Mouse (Mus musculus): ENCODE measurements around the gene Cd68. TPM values are rescaled to one million over a fixed set of nuclear protein-coding genes. Genes with fewer than 3 reads are reported as not detected.

The Cd68 gene
- 6.4 and 7.7 TPM in 2 replicates for total RNA-seq (2014; rRNA removed)
- polyA plus RNA-seq (2015; fragmentation: Nextera tagmentation; extraction: Ambion mirVana) = 16.0 and 16.3 TPM in 2 replicates

DNA sequence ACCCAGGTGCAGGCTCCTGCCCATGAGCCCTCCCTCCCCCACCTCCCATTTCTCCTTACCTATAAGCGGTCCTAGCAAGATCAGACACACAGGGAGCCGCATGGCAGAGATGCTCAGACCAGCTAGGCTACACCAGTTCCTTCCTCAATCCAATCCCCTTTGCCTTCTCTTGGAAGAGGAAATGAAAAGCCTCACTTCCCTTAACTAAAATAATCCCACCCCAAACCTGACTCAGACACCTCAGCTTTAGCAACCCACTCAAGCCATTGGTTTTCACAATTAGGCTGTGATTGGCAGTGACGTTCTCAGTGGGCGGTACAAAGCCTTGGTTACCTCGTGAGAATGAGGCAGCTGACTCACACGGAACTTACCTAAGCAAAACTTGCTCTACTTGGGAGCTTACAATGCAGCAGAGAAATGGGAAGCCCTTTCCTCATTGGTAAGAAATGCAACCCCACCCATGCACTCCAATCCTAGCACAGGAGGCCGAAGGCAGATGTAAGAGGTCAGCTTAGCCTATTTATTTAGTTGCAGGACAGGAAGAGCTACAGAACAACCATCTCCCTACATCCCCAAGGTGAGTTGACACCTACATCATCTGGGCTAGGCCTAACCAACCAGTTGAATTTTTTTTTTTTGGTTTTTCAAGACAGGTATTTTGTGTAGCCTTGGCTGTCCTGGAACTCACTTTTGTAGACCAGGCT lies at the start of gene Cd68:
Gene Cd68 (minus strand): TSS at position 193 of the 704 bp plus-strand sequence.
- 30% methylated on average over 7 of the region's 7 CpGs for WGBS
- ATAC-seq = no peak
- Histone ChIP-seq H3K4me3 (ENCODE audit: low read depth, low read length) (no peak within 1 kb of the TSS), H3K27me3 (ENCODE audit: insufficient read depth, low read length) (no peaks in the 10 kb centered on the region), H3K4me1 (ENCODE audit: insufficient read depth) (peaks cover 16% of the 10 kb centered on the region), H3K9ac (0 out of 2 replicates have a peak within 1 kb of the TSS, but pooled peaks have one; percentile 14), H3K4me2 (ENCODE audit: low read depth) (no peak within 1 kb of the TSS), H3K9me3 (ENCODE audit: low read length) (no peaks in the 10 kb centered on the region), H3K27ac (ENCODE audit: low read depth, low read length) (peak within 1 kb of the TSS; percentile 21; the same call in 1 of the 2 replicates), H3K36me3 (ENCODE audit: insufficient read depth) (peaks cover 62% of the 10 kb centered on the region)
- no peak for TF ChIP-seq CTCF (IDR thresholded peaks at IDR 0.05; ENCODE audit: low read depth)
- DNase-seq = peak; percentile 59

- H3K4me1 ChIP-seq (ENCODE audit: insufficient read depth) = no peaks in the 10 kb centered on the region
- peak; percentile 53 for TF ChIP-seq CTCF (IDR thresholded peaks at IDR 0.05; ENCODE audit: low read depth)
- H3K27me3 ChIP-seq (ENCODE audit: insufficient read depth, low read length) = no peaks in the 10 kb centered on the region
- no peaks in the 10 kb centered on the region for H3K9me3 ChIP-seq (ENCODE audit: low read length)
- H3K4me3 ChIP-seq (ENCODE audit: low read depth, low read length) = no peak overlapping the region
- H3K9ac ChIP-seq = no peak overlapping the region
- DNase-seq (no peak), ATAC-seq (no peak)
- WGBS = 52% methylated on average over 9 of the region's 9 CpGs
- H3K27ac ChIP-seq (ENCODE audit: low read depth, low read length) = no peak overlapping the region
- no peaks in the 10 kb centered on the region for H3K36me3 ChIP-seq (ENCODE audit: insufficient read depth)
- H3K4me2 ChIP-seq (ENCODE audit: low read depth) = no peak overlapping the region
Observed at GRCm38 (mm10) chr11:69715482-69715881, 49.5 kb upstream of the Cd68 start.

DNA sequence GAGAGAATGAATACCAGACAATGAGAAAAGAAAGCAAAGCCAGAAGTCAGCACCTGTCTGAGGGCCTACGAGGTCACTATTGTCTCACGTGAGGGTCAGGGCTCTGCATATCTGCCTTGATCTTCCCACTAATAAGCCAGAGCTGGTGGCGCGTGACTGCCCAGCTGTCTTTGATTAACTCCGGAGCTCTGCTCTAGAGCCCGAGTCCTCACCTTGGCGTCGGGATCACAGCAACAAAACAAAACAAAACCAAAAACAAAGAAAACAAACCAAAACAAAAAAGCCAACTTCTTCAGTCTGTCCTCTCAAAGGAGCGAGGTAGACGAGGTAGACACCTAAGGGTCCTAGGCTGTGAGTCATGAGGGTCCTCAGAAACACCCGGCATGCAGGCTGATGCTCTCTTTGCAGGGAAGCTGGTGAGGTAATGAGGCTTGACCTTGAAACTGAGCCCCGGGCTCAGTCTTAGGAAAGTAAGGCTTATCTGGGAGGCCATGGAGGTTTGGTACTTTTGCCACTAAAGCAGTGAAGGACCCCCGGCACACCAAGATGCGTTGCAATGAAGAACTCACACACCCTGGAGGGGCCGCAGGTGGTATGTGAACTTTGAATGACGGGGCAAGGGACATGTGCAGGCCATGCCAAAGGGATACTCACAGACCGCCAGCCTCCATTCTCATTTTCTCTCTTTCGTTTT lies 48.8 kb upstream of the Cd68 start:
- Histone ChIP-seq H3K36me3 (ENCODE audit: insufficient read depth) (no peaks in the 10 kb centered on the region), H3K9ac (no peak overlapping the region), H3K4me3 (ENCODE audit: low read depth, low read length) (no peak overlapping the region), H3K9me3 (ENCODE audit: low read length) (no peaks in the 10 kb centered on the region), H3K27me3 (ENCODE audit: insufficient read depth, low read length) (no peaks in the 10 kb centered on the region), H3K27ac (ENCODE audit: low read depth, low read length) (no peak overlapping the region), H3K4me1 (ENCODE audit: insufficient read depth) (0 out of 2 replicates have a peak, but pooled peaks cover 2% of the 10 kb centered on the region), H3K4me2 (ENCODE audit: low read depth) (no peak overlapping the region)
- WGBS = 78% methylated on average over 18 of the region's 18 CpGs
- no peak for ATAC-seq
- DNase-seq = no peak
- no peak for TF ChIP-seq CTCF (IDR thresholded peaks at IDR 0.05; ENCODE audit: low read depth)

DNA sequence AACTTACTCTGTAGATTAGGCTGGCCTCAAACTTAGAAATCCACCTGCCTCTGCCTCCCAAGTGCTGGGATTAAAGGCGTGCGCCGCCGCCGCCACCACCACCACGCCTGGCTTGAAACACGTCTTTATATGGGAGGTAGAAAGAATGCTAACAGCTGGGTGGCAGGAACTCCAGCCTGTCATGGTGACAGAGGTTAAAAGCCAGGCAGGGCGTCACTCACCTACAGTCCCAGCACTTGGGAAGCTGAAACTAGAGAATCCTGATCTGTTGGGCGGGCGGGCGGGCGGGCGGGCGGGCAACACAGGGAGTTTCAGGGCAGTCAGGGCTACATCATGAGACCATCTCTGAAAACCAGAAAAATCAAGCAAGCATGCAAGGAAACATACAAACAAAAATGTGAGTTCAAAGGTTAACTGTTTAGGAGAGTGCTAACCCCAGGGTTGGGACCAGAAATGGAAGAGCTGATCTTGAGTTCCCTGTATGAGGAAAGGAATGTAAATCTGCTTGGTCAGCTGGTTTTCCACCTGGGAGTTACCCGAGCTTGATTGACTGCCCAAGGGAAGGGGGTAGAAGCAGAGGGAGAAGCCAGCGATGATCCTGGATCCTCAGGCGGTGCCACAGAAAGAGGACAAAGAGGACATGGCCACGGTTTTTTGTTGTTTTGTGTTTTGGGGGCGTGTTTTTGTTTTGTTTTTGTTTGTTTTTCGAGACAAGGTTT lies 47.2 kb upstream of the Cd68 start:
- H3K27ac ChIP-seq (ENCODE audit: low read depth, low read length) = no peak overlapping the region
- no peak overlapping the region for H3K4me3 ChIP-seq (ENCODE audit: low read depth, low read length)
- H3K4me1 ChIP-seq (ENCODE audit: insufficient read depth) = 0 out of 2 replicates have a peak, but pooled peaks cover 2% of the 10 kb centered on the region
- H3K36me3 ChIP-seq (ENCODE audit: insufficient read depth) = no peaks in the 10 kb centered on the region
- H3K27me3 ChIP-seq (ENCODE audit: insufficient read depth, low read length) = no peaks in the 10 kb centered on the region
- no peak for TF ChIP-seq CTCF (IDR thresholded peaks at IDR 0.05; ENCODE audit: low read depth)
- no peaks in the 10 kb centered on the region for H3K9me3 ChIP-seq (ENCODE audit: low read length)
- H3K9ac ChIP-seq = no peak overlapping the region
- DNase-seq (no peak), ATAC-seq (no peak)
- H3K4me2 ChIP-seq (ENCODE audit: low read depth) = no peak overlapping the region
- 89% methylated on average over 20 of the region's 20 CpGs for WGBS

DNA sequence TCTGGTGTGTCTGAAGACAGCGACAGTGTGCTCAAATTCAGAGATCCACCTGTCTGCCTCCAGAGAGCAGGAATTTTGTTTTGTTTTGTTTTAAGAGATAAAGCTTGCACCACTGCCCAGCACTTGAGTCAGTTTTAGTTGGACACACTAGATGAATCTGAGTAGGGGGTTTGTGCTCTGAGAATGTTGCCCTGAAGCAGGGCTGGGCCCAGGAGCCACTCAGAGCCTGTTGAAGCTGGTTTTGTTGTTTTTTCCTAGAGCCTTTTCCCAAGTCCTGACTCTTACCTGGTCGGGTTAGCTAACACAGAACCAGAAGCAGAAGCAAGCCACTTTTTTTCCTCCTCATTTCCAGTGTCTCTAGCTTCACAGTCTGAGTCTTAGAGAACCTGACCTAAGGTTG lies 45.1 kb upstream of the Cd68 start:
- no peak for ATAC-seq
- 79% methylated on average over 2 of the region's 2 CpGs for WGBS
- no peak for TF ChIP-seq CTCF (IDR thresholded peaks at IDR 0.05; ENCODE audit: low read depth)

DNA sequence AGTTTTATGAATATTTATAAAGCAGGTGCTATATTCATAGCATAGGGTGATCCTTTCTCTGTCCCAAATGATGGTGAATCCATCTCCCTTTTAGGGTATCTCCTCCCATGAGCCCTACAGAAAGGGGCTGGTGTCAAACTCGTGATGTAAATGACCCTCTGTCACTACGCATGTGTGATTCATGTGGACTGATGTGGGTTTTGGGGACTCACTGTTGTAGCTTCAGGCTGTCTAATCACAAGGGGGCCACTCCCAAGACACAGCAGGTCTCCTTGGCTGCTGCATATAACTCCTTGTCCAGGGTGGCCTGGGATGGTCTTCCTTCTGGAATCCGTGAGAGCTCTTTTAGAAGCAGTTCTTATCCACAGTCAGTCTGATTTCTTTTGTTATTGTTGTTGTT lies 44.5 kb upstream of the Cd68 start:
- Histone ChIP-seq H3K27me3 (ENCODE audit: insufficient read depth, low read length) (no peaks in the 10 kb centered on the region), H3K4me2 (ENCODE audit: low read depth) (no peak overlapping the region), H3K9me3 (ENCODE audit: low read length) (no peaks in the 10 kb centered on the region), H3K27ac (ENCODE audit: low read depth, low read length) (no peak overlapping the region), H3K4me3 (ENCODE audit: low read depth, low read length) (no peak overlapping the region), H3K4me1 (ENCODE audit: insufficient read depth) (0 out of 2 replicates have a peak, but pooled peaks cover 2% of the 10 kb centered on the region), H3K36me3 (ENCODE audit: insufficient read depth) (no peaks in the 10 kb centered on the region), H3K9ac (no peak overlapping the region)
- ATAC-seq (no peak), DNase-seq (no peak)
- no peak for TF ChIP-seq CTCF (IDR thresholded peaks at IDR 0.05; ENCODE audit: low read depth)
- 68% methylated on average over 3 of the region's 3 CpGs for WGBS

More for the DNA sequence above, 45.1 kb upstream of the Cd68 start:
- H3K36me3 ChIP-seq (ENCODE audit: insufficient read depth) = no peaks in the 10 kb centered on the region
- 0 out of 2 replicates have a peak, but pooled peaks cover 2% of the 10 kb centered on the region for H3K4me1 ChIP-seq (ENCODE audit: insufficient read depth)
- no peak overlapping the region for H3K27ac ChIP-seq (ENCODE audit: low read depth, low read length)
- no peak overlapping the region for H3K9ac ChIP-seq
- no peak overlapping the region for H3K4me2 ChIP-seq (ENCODE audit: low read depth)
- H3K27me3 ChIP-seq (ENCODE audit: insufficient read depth, low read length) = no peaks in the 10 kb centered on the region
- H3K9me3 ChIP-seq (ENCODE audit: low read length) = no peaks in the 10 kb centered on the region
- no peak for DNase-seq
- H3K4me3 ChIP-seq (ENCODE audit: low read depth, low read length) = no peak overlapping the region

Measured in forebrain, postnatal 0 days (tissue).